Mouse (Mus musculus) CD8-positive naive resting alpha-beta T cell, adult 2 months (primary cell): ENCODE results near the gene Gemin2.
"Not testable (repeated sequence)": the region's sequence is repeated elsewhere in the genome, so short reads cannot be mapped to it uniquely, and the experiment has no call there.

Experiments
- DNase-seq, 2 experiments: peaks; one replicate each; pipeline ENCODE4 v3.0.0; 2022; ENCODE audit warnings: low read depth in 2 of 2, low spot score in 2 of 2

The Gemin2 gene

GRCm38 (mm10) chr12:59056222-59056621 lies 43.0 kb downstream of the Gemin2 start:
- DNase-seq = no peak

GRCm38 (mm10) chr12:59058242-59058641 lies 45.0 kb downstream of the Gemin2 start:
- DNase-seq = not testable (repeated sequence)

GRCm38 (mm10) chr12:59060322-59060721 lies 47.1 kb downstream of the Gemin2 start:
- no peak for DNase-seq

- DNase-seq = peak; percentile 57 to 62
Measured at GRCm38 (mm10) chr12:59060993-59061595, 47.9 kb downstream of the Gemin2 start, which contains the start of gene Trappc6b. Gene Trappc6b (minus strand): TSS chr12:59061472.

- DNase-seq = no peak
Measured at GRCm38 (mm10) chr12:59064837-59065236, 51.6 kb downstream of the Gemin2 start.

GRCm38 (mm10) chr12:59065776-59066175 lies 52.6 kb downstream of the Gemin2 start:
- DNase-seq = no peak

- DNase-seq = peak; percentile 94 to 97
Measured at GRCm38 (mm10) chr12:59066448-59067077, 53.4 kb downstream of the Gemin2 start, which contains the start of gene Pnn. Gene Pnn (plus strand): TSS chr12:59066884.

GRCm38 (mm10) chr12:59067095-59067494 lies 53.9 kb downstream of the Gemin2 start:
- no peak for DNase-seq

GRCm38 (mm10) chr12:59068791-59069190 lies 55.6 kb downstream of the Gemin2 start:
- DNase-seq = no peak

- no peak for DNase-seq
Measured at GRCm38 (mm10) chr12:59072286-59072685, 59.1 kb downstream of the Gemin2 start.

- no peak for DNase-seq
Measured at GRCm38 (mm10) chr12:59074052-59074451, 60.9 kb downstream of the Gemin2 start.

GRCm38 (mm10) chr12:59076996-59077395 lies 63.8 kb downstream of the Gemin2 start:
- no peak for DNase-seq

- no peak for DNase-seq
Measured at GRCm38 (mm10) chr12:59077883-59078282, 64.7 kb downstream of the Gemin2 start.
